Mouse (Mus musculus) testis, adult 2 months (tissue): ENCODE measurements around the gene Lrrc9.

ENCODE experiments used
- CTCF ChIP-seq: fragments of 200-500 bp; IDR thresholded peaks from 2 replicates; pipeline ENCODE4 v1.5.1; 2012; ENCODE audit warnings: low read depth, mild to moderate bottlenecking, inconsistent platforms, low read length, moderate library complexity; ENCODE audit not compliant: control insufficient read depth, insufficient read depth, insufficient replicate concordance
- POLR2A ChIP-seq: fragments of 200-500 bp; IDR thresholded peaks from 2 replicates; pipeline ENCODE4 v1.6.1; 2012; ENCODE audit warnings: low read depth, mild to moderate bottlenecking, inconsistent platforms, low read length, moderate library complexity; ENCODE audit not compliant: control insufficient read depth

DNA sequence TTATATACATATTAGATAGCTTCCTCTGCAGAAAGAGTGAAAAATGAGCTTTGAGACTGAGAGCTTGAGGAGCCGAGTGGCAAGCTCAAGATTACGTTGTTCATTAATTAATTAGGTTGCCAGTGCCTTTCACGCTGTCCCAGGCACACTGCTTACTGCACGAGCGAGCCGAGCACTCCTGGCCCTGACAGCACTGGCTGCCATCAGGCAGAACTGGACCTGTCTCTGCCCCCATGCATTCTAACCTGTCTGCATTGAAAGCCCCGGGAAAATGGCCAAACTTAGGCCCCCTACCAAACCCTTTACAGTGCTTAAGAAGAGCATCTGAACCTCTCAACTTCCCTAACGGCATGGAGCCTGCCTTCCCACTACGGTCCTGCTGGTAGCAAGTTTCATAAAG lies 77.7 kb downstream of the Lrrc9 start:
- TF ChIP-seq CTCF: no peak
- TF ChIP-seq POLR2A: no peak
